Mouse (Mus musculus): ENCODE data around the gene Bicd1. TPM values are rescaled to one million over a fixed set of nuclear protein-coding genes. Genes with fewer than 3 reads are reported as not detected.
"Not testable (repeated sequence)": the region's sequence is repeated elsewhere in the genome, so short reads cannot be mapped to it uniquely, and the experiment has no call there.

The Bicd1 gene
- polyA plus RNA-seq, 1 experiment from 2014 or later, result 5.0 TPM

DNA sequence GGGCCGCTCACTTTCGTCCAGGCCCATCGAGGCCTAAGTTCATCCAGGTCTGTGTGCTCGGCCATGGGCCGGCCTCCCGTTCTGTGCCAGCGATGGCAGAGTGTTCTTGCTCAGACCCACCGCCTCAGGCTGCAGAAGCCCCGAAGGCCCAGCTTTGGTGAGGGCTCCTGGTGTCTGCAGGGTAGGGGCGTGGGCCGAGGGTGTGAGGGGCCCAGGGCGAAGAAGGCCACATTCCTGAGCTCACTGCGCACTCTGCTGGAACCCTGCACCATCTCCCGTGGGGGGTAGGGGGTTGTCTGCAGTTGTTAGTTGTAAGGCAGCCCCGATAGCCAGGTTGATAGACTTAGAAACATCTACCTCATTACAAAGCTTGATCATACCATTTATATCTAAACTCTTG is 62.8 kb downstream of the Bicd1 start:
- H3K4me2 ChIP-seq (ENCODE audit: low read depth, severe bottlenecking), result no peak overlapping the region
- H3K27me3 ChIP-seq (ENCODE audit: control insufficient read depth, insufficient read depth, low read length), result no peaks in the 10 kb centered on the region
- no peak overlapping the region for H3K27ac ChIP-seq (replicated peaks; ENCODE audit: low read depth, low read length)
- H3K9ac ChIP-seq (ENCODE audit: low read length), result no peak overlapping the region
- 73% methylated on average over 15 of the region's 15 CpGs for WGBS
- no peaks in the 10 kb centered on the region for H3K36me3 ChIP-seq (ENCODE audit: control insufficient read depth, insufficient read depth, low read length)
- ATAC-seq (ENCODE audit: insufficient number of reproducible peaks, low FRiP score, low TSS enrichment, low read depth) (no peak), DNase-seq (ENCODE audit: low spot score) (no peak)
- no peaks in the 10 kb centered on the region for H3K4me1 ChIP-seq (ENCODE audit: control insufficient read depth, insufficient read depth, low read length)
- H3K9me3 ChIP-seq (ENCODE audit: control insufficient read depth, low read length), result no peaks in the 10 kb centered on the region
- H3K4me3 ChIP-seq (ENCODE audit: low read depth, low read length), result no peak overlapping the region

DNA sequence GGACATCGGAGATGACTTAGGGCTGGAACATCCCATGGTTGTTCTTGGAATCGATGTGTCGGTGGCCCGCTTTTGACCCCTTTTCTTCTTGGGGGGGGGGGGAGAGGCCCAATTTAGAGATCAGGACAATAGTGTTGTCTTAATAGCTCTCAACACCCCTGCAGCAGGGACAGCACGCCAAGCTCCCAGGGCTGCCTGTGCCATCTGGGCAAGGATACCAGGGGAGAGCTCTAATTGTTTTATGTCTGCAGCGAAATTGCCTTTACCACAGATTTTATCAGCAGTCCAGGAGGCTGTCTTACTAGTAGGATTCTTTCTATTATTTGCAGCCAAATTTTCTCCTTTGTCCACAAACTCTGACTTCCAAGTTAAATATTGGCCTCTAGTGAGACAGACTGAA is 63.8 kb downstream of the Bicd1 start:
- WGBS, result 91% methylated on average over 6 of the region's 6 CpGs
- not testable (repeated sequence) for H3K4me3 ChIP-seq (ENCODE audit: low read depth, low read length); H3K9ac ChIP-seq (ENCODE audit: low read length); ATAC-seq (ENCODE audit: insufficient number of reproducible peaks, low FRiP score, low TSS enrichment, low read depth); H3K27me3 ChIP-seq (ENCODE audit: control insufficient read depth, insufficient read depth, low read length); H3K27ac ChIP-seq (replicated peaks; ENCODE audit: low read depth, low read length); H3K9me3 ChIP-seq (ENCODE audit: control insufficient read depth, low read length); H3K36me3 ChIP-seq (ENCODE audit: control insufficient read depth, insufficient read depth, low read length); DNase-seq (ENCODE audit: low spot score); H3K4me2 ChIP-seq (ENCODE audit: low read depth, severe bottlenecking); H3K4me1 ChIP-seq (ENCODE audit: control insufficient read depth, insufficient read depth, low read length)

DNA sequence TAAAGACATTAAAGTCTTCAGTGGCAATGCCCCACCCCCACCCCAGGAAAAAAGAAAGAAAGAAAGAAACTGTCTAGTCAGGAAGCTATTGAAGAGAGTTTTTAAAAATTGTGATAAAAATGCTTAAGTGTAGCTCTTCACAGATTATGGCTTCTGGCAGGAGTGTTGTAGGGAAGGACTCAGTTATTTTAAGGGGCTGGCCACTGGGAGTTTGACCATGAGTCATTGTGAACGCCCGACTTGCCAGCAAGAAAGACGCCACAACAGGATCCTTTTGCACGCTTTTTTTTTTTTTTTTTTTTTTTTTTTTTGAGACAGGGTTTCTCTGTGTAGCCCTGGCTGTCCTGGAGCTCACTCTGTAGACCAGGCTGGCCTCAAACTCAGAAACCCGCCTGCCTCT is 73.2 kb downstream of the Bicd1 start:
- not testable (repeated sequence) for H3K9me3 ChIP-seq (ENCODE audit: control insufficient read depth, low read length); H3K27ac ChIP-seq (replicated peaks; ENCODE audit: low read depth, low read length); H3K4me3 ChIP-seq (ENCODE audit: low read depth, low read length); H3K9ac ChIP-seq (ENCODE audit: low read length); H3K4me1 ChIP-seq (ENCODE audit: control insufficient read depth, insufficient read depth, low read length); H3K27me3 ChIP-seq (ENCODE audit: control insufficient read depth, insufficient read depth, low read length); ATAC-seq (ENCODE audit: insufficient number of reproducible peaks, low FRiP score, low TSS enrichment, low read depth); DNase-seq (ENCODE audit: low spot score); H3K36me3 ChIP-seq (ENCODE audit: control insufficient read depth, insufficient read depth, low read length); H3K4me2 ChIP-seq (ENCODE audit: low read depth, severe bottlenecking)
- 95% methylated on average over 5 of the region's 5 CpGs for WGBS

DNA sequence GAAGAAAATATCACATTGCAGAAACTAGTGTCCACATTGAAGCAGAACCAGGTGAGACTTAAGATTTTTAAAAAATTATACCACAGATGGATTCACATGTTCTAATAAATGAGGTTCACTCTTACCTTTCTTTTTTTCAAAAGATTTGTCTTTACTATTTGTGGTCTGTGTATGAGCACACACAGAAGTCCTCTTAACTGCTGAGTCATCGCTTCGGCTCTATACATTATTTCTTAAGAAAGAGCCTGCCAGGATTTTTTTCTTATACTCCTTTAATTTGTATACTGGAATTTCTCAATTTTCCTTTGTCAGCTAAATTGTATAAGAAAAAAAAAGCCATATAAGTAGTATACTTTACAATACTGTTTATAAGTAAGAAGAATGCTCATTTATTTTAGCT is 86.0 kb downstream of the Bicd1 start:
- no peak for DNase-seq (ENCODE audit: low spot score)
- Histone ChIP-seq H3K27me3 (ENCODE audit: control insufficient read depth, insufficient read depth, low read length) (no peaks in the 10 kb centered on the region), H3K9me3 (ENCODE audit: control insufficient read depth, low read length) (no peaks in the 10 kb centered on the region), H3K9ac (ENCODE audit: low read length) (no peak overlapping the region), H3K4me1 (ENCODE audit: control insufficient read depth, insufficient read depth, low read length) (no peaks in the 10 kb centered on the region), H3K4me3 (ENCODE audit: low read depth, low read length) (no peak overlapping the region), H3K4me2 (ENCODE audit: low read depth, severe bottlenecking) (no peak overlapping the region), H3K36me3 (ENCODE audit: control insufficient read depth, insufficient read depth, low read length) (no peaks in the 10 kb centered on the region), H3K27ac (replicated peaks; ENCODE audit: low read depth, low read length) (no peak overlapping the region)
- ATAC-seq (ENCODE audit: insufficient number of reproducible peaks, low FRiP score, low TSS enrichment, low read depth), result no peak
- 93% methylated on average over 2 of the region's 2 CpGs for WGBS

DNA sequence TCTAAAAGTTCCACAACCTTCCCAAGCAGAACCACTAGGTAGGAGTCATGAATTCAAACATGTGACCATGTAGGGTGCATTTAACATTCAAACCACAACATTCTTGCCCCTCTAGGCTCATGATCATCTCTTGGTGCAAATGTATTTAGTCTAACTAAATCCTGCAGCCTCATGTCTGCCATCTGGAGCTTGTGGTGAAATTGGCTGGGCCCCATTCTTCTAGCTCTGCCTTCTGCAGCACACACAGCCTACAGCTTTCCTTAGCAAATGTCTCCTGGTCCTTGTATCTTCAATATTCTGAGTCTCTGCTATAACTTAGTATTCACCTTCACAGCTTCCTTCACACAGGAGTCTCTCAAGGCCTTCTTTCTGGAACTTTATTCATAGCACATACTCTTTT is 87.2 kb downstream of the Bicd1 start:
- H3K4me3 ChIP-seq (ENCODE audit: low read depth, low read length), result no peak overlapping the region
- H3K27ac ChIP-seq (replicated peaks; ENCODE audit: low read depth, low read length), result no peak overlapping the region
- H3K4me1 ChIP-seq (ENCODE audit: control insufficient read depth, insufficient read depth, low read length), result no peaks in the 10 kb centered on the region
- no peak overlapping the region for H3K9ac ChIP-seq (ENCODE audit: low read length)
- DNase-seq (ENCODE audit: low spot score) (no peak), ATAC-seq (ENCODE audit: insufficient number of reproducible peaks, low FRiP score, low TSS enrichment, low read depth) (no peak)
- no peaks in the 10 kb centered on the region for H3K27me3 ChIP-seq (ENCODE audit: control insufficient read depth, insufficient read depth, low read length)
- H3K9me3 ChIP-seq (ENCODE audit: control insufficient read depth, low read length), result no peaks in the 10 kb centered on the region
- no peaks in the 10 kb centered on the region for H3K36me3 ChIP-seq (ENCODE audit: control insufficient read depth, insufficient read depth, low read length)
- no peak overlapping the region for H3K4me2 ChIP-seq (ENCODE audit: low read depth, severe bottlenecking)

DNA sequence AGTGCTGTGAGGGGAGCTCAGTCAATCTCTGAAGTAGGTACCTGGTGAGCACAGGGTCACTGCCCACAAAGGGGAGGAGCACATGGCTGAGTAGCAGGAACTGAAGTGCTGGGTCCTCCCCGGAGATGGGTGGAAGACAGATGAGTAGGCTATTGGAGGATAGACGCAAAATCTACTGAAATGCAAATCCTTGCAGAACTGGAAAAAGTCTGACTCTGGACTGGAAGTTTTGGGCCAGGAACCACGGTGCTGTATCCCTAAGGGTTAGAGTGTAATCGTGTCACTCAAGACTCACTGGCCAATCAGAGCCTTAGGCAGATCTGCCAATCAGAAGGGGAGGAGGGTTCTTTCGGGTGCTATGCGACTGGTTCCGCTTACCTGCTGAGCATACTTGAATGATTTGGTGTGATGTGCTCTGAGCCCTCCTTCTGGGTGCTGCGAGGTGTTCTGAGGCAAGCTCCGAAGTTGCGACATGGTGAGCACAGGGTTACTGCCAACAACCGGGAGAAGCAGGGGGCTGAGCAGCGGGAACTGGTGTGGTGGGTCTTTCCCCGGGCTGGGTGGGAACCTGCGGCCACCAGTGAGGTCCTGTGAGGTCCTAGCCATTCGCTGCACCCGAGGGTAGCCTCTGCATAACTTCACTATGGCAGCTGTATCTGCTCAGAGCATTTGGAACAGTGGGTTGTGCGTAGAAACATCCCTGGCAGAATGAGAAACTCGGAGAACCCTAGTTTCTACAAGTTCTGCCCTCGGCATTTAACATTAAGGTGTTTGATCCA is 157.2 kb downstream of the Bicd1 start:
- no peaks in the 10 kb centered on the region for H3K36me3 ChIP-seq (ENCODE audit: control insufficient read depth, insufficient read depth, low read length)
- ATAC-seq (ENCODE audit: insufficient number of reproducible peaks, low FRiP score, low TSS enrichment, low read depth), result peak; percentile 98
- no peaks in the 10 kb centered on the region for H3K4me1 ChIP-seq (ENCODE audit: control insufficient read depth, insufficient read depth, low read length)
- H3K4me2 ChIP-seq (ENCODE audit: low read depth, severe bottlenecking), result peak overlapping the region; percentile 52
- WGBS, result 2% methylated on average over 19 of the region's 19 CpGs
- no peaks in the 10 kb centered on the region for H3K27me3 ChIP-seq (ENCODE audit: control insufficient read depth, insufficient read depth, low read length)
- no peak overlapping the region for H3K27ac ChIP-seq (replicated peaks; ENCODE audit: low read depth, low read length)
- DNase-seq (ENCODE audit: low spot score), result peak; percentile 79
- peak overlapping the region; percentile 44 for H3K4me3 ChIP-seq (ENCODE audit: low read depth, low read length)
- H3K9ac ChIP-seq (ENCODE audit: low read length), result peak overlapping the region; percentile 41
- H3K9me3 ChIP-seq (ENCODE audit: control insufficient read depth, low read length), result no peaks in the 10 kb centered on the region

DNA sequence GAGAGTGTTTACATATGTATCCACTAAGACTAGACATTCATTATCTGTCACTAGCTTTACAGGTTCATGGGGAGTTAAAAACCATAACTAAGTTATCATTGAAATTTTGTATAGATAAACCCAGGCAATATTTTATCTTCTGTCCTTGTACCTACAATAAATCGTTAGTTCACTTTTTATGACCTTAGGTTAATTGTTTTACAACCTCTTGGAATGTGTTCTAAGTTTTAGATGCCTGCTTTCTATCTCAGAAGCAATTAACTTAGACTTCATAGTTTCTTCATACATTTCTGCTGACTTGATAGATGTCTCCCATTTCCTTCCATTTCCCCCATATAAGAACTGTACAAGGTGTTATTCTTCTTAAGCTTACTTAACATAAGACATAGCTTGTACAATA is 158.5 kb downstream of the Bicd1 start:
- no peak for DNase-seq (ENCODE audit: low spot score)
- Histone ChIP-seq H3K27ac (replicated peaks; ENCODE audit: low read depth, low read length) (no peak overlapping the region), H3K4me1 (ENCODE audit: control insufficient read depth, insufficient read depth, low read length) (no peaks in the 10 kb centered on the region), H3K4me3 (ENCODE audit: low read depth, low read length) (no peak overlapping the region), H3K4me2 (ENCODE audit: low read depth, severe bottlenecking) (no peak overlapping the region), H3K27me3 (ENCODE audit: control insufficient read depth, insufficient read depth, low read length) (no peaks in the 10 kb centered on the region), H3K36me3 (ENCODE audit: control insufficient read depth, insufficient read depth, low read length) (no peaks in the 10 kb centered on the region), H3K9me3 (ENCODE audit: control insufficient read depth, low read length) (no peaks in the 10 kb centered on the region), H3K9ac (ENCODE audit: low read length) (no peak overlapping the region)
- WGBS, result 14% methylated on average over 1 of the region's 1 CpGs
- ATAC-seq (ENCODE audit: insufficient number of reproducible peaks, low FRiP score, low TSS enrichment, low read depth), result no peak

DNA sequence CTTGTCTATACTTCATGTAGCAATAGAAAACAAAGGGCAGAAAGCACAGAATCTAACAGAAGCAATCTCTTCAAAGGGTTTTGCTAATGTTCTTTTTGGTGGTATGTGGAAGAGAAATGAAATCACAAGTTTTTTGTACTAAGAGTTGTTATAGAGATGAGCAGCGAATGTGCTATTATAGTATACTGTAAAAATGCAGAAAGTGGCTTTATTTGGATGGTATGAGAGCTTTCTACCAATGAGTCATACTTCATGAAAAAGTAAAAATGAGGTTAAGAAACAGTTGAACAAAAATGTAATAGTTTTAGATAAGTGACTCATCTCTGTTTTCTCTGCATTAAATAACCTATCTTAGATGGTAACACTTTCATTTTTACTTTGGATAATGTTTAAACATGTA is 165.6 kb downstream of the Bicd1 start:
- H3K9me3 ChIP-seq (ENCODE audit: control insufficient read depth, low read length), result no peaks in the 10 kb centered on the region
- ATAC-seq (ENCODE audit: insufficient number of reproducible peaks, low FRiP score, low TSS enrichment, low read depth) (no peak), DNase-seq (ENCODE audit: low spot score) (no peak)
- H3K27ac ChIP-seq (replicated peaks; ENCODE audit: low read depth, low read length), result no peak overlapping the region
- WGBS, result 86% methylated on average over 1 of the region's 1 CpGs
- no peaks in the 10 kb centered on the region for H3K27me3 ChIP-seq (ENCODE audit: control insufficient read depth, insufficient read depth, low read length)
- H3K9ac ChIP-seq (ENCODE audit: low read length), result no peak overlapping the region
- no peak overlapping the region for H3K4me3 ChIP-seq (ENCODE audit: low read depth, low read length)
- no peaks in the 10 kb centered on the region for H3K36me3 ChIP-seq (ENCODE audit: control insufficient read depth, insufficient read depth, low read length)
- no peaks in the 10 kb centered on the region for H3K4me1 ChIP-seq (ENCODE audit: control insufficient read depth, insufficient read depth, low read length)
- no peak overlapping the region for H3K4me2 ChIP-seq (ENCODE audit: low read depth, severe bottlenecking)

DNA sequence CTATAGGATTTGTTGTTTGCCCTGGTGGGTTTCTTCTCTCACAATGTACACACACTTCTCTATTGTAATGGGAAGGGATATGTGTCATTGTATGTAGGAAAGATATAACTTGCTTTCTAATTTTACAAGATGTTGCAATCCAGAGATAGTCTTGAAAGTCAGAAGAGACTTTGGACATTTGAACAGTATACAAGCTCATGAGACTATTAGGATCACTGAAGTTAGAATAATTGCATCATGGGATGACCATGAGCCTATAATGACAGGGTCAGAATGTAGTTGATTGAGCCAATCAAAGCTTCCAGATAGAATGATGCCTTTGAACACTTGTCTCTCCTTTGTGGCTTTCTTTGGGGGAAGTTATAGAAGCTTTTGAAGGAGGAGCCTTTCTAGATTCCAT is 171.4 kb downstream of the Bicd1 start:
- ATAC-seq (ENCODE audit: insufficient number of reproducible peaks, low FRiP score, low TSS enrichment, low read depth) (no peak), DNase-seq (ENCODE audit: low spot score) (no peak)
- H3K4me2 ChIP-seq (ENCODE audit: low read depth, severe bottlenecking), result no peak overlapping the region
- H3K27ac ChIP-seq (replicated peaks; ENCODE audit: low read depth, low read length), result no peak overlapping the region
- H3K9ac ChIP-seq (ENCODE audit: low read length), result no peak overlapping the region
- no peaks in the 10 kb centered on the region for H3K27me3 ChIP-seq (ENCODE audit: control insufficient read depth, insufficient read depth, low read length)
- no peaks in the 10 kb centered on the region for H3K9me3 ChIP-seq (ENCODE audit: control insufficient read depth, low read length)
- H3K4me1 ChIP-seq (ENCODE audit: control insufficient read depth, insufficient read depth, low read length), result no peaks in the 10 kb centered on the region
- H3K4me3 ChIP-seq (ENCODE audit: low read depth, low read length), result no peak overlapping the region
- no peaks in the 10 kb centered on the region for H3K36me3 ChIP-seq (ENCODE audit: control insufficient read depth, insufficient read depth, low read length)
